Comparison of ENCODE assay signal across 20 mouse cellular contexts in genomic region chr10:13466925-13467324, GRCm38 (mm10). TPM values are rescaled to one million over a fixed set of nuclear protein-coding genes. Genes with fewer than 3 reads are reported as not detected.
DNase-seq lines count a peak whose midpoint lies in the region; ATAC-seq and TF ChIP-seq lines count a peak whose summit lies in the region.
"Had no signal": no experiment of that assay in that cellular context is flagged by ENCODE, and none has a peak within 500 bp of the region (broad histone marks: within the 10 kb centered on the region; RNA-seq: fewer than 3 reads in every experiment).

No protein-coding gene starts in this region.

- peak overlapping the region; percentile 77 for H3K27ac ChIP-seq in kidney, adult 2 months (ENCODE audit: insufficient read depth, low read depth, low read length)
- no peak overlapping the region for H3K27ac ChIP-seq in gastrocnemius, adult 2 months
- H3K27ac ChIP-seq: embryonic facial prominence, embryonic 15.5 days; forebrain, embryonic 13.5 days; heart, embryonic 10.5 days; left cerebral cortex, adult 2 months; limb, embryonic 12.5 days; liver, embryonic 14.5 days; neural tube, embryonic 13.5 days had no signal

- in situ Hi-C loops in Patski (cut with MboI; ENCODE audit: low pct_unique_long_range_greater_than_20kb) = no loop called here

- CTCF ChIA-PET in Patski (lab: Charles Lee) = no interaction called here

- no peak for TF ChIP-seq POLR2A in kidney, adult 2 months (IDR thresholded peaks at IDR 0.05; ENCODE audit: low read depth, low read length)

- no peak overlapping the region for H3K4me3 ChIP-seq in kidney, adult 2 months (ENCODE audit: insufficient read depth, low read depth, low read length)
- no peak overlapping the region for H3K4me3 ChIP-seq in gastrocnemius, adult 2 months
- H3K4me3 ChIP-seq: embryonic facial prominence, embryonic 15.5 days; forebrain, embryonic 13.5 days; heart, embryonic 10.5 days; left cerebral cortex, adult 2 months; limb, embryonic 12.5 days; neural tube, embryonic 13.5 days had no signal

- intact Hi-C loops in gastrocnemius, adult 2 months (cut with DNase I) = no loop called here

- DNase-seq in kidney, adult 2 months = peak; percentile 48
- no peak for DNase-seq in kidney, adult 11 months
- DNase-seq in CD4-positive, CD25-positive, alpha-beta regulatory T cell, adult 2 months (ENCODE audit: low read depth, low spot score) = peak; percentile 45
- no peak for DNase-seq in Patski (ENCODE audit: low read depth, low spot score)
- DNase-seq in large intestine, adult 2 months (ENCODE audit: low read depth, low spot score) = peak; percentile 38
- DNase-seq in gastrocnemius, adult 2 months = no peak
- no peak for DNase-seq in gastrocnemius, adult 18-20 months (ENCODE audit: low spot score)
- no peak for DNase-seq in cerebellum, postnatal 14 days
- DNase-seq: cerebellum, adult 11 months; heart, postnatal 36 days; thymus, postnatal 25 days had no signal

- ATAC-seq in Patski = peak; percentile 70
- ATAC-seq: forebrain, embryonic 13.5 days; hindbrain, embryonic 16.5 days; lung, postnatal 0 days had no signal

- peaks cover 16% of the 10 kb centered on the region; the same call in 1 of the 2 replicates for H3K4me1 ChIP-seq in kidney, adult 2 months (ENCODE audit: control insufficient read depth, insufficient read depth, low read length)
- H3K4me1 ChIP-seq: embryonic facial prominence, embryonic 15.5 days; forebrain, embryonic 13.5 days; heart, embryonic 10.5 days; limb, embryonic 12.5 days; neural tube, embryonic 13.5 days had no signal

- 32% methylated on average over 5 of the region's 5 CpGs for WGBS in kidney, adult 2 months
- WGBS in large intestine, adult 2 months = 26% methylated on average over 5 of the region's 5 CpGs

- no peaks in the 10 kb centered on the region for H3K36me3 ChIP-seq in kidney, adult 2 months (ENCODE audit: control insufficient read depth, insufficient read depth, low read length)
- H3K36me3 ChIP-seq: embryonic facial prominence, embryonic 15.5 days; heart, embryonic 10.5 days; limb, embryonic 12.5 days; neural tube, embryonic 13.5 days had no signal

- POLR2A ChIA-PET in Patski (lab: Charles Lee) = no interaction called here

- H3K27me3 ChIP-seq in kidney, adult 2 months (replicated peaks; ENCODE audit: control insufficient read depth, insufficient read depth, low read length) = no peaks in the 10 kb centered on the region
- H3K27me3 ChIP-seq in Patski = peaks cover 1% of the 10 kb centered on the region
- H3K27me3 ChIP-seq: embryonic facial prominence, embryonic 15.5 days had no signal

- TF ChIP-seq CTCF in kidney, adult 2 months (conservative IDR thresholded peaks at IDR 0.05; ENCODE audit: insufficient read depth, insufficient read length, low read depth, low read length) = no peak
- no peak for TF ChIP-seq CTCF in Patski (IDR thresholded peaks at IDR 0.05)
- no peak for TF ChIP-seq CTCF in gastrocnemius, adult 2 months (IDR thresholded peaks at IDR 0.05)

RNA-seq across cellular contexts. Expression of gene Phactr2, which starts 7.3 kb away (rescaled TPM):
- polyA plus RNA-seq in kidney, adult 2 months (2012; rRNA removed) = 10.7 and 12.5 TPM in 2 replicates
- polyA plus RNA-seq in Patski (2021) = 9.3 TPM
- 3.7 and 5.8 TPM in 2 replicates for polyA plus RNA-seq in large intestine, adult 2 months (2012; rRNA removed)
- total RNA-seq in gastrocnemius, adult 2 months (2021) = 10 to 100 TPM; 16.0 to 19.6 TPM
- 10 to 100 TPM; 17.6 to 19.4 TPM for total RNA-seq in gastrocnemius, adult 18-20 months (2021)

RNA-seq across cellular contexts. Expression of gene Fuca2, which starts 32.4 kb away (rescaled TPM):
- polyA plus RNA-seq in kidney, adult 2 months (2012; rRNA removed) = 120 TPM in 2 replicates
- 33.4 TPM for polyA plus RNA-seq in Patski (2021)
- polyA plus RNA-seq in large intestine, adult 2 months (2012; rRNA removed) = 28.8 and 42.2 TPM in 2 replicates
- 10 to 100 TPM; 11.4 to 15.1 TPM for total RNA-seq in gastrocnemius, adult 2 months (2021)
- total RNA-seq in gastrocnemius, adult 18-20 months (2021) = 10 to 100 TPM; 10.7 to 11.5 TPM

Comparison
In these comparisons a context has a peak if more than half of its experiments do, and no peak if none do; other contexts are left out.
1. DNase-seq: peak in kidney, adult 2 months (single experiment), CD4-positive, CD25-positive, alpha-beta regulatory T cell, adult 2 months (single experiment) and large intestine, adult 2 months (single experiment); none in kidney, adult 11 months (single experiment), Patski (single experiment), gastrocnemius, adult 2 months (single experiment), gastrocnemius, adult 18-20 months (single experiment) and cerebellum, postnatal 14 days (0 of 2).